ENCODE assay signal across 10 mouse cellular contexts in the genomic region with DNA sequence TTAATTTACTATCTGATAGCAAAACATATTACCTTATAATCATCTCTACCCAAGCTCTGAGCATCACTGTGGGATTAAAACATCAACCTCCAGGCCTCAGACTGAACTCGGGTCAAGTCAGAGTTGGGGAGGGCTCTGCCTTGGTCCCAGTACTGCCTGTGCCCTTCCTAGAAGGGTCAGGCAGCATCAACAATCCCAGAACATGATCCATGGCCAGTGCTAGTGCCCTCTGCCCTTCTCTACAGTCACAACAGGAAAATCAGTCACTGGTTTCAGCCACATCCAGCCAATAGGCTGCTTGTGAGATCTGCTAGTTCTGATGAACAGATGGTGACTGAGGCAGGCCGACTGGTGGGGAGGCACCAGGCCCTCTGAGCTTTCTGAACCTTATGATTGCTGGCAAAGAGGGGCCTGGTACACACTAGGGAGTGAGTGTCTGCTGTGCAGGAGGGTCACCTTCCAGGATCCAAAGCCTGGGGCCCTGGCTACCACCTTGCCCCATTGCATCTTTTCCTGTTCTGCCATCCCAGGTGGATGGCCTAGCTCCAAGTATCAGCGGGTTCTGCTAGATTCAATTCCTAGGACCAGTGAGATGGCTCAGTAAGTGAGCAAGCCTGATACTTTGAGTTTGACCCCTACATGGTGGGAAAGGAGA.
DNase-seq lines count a peak whose midpoint lies in the region; ATAC-seq lines count a peak whose summit lies in the region.
"Had no signal": no experiment of that assay in that cellular context is flagged by ENCODE, and none has a peak within 500 bp of the region (broad histone marks: within the 10 kb centered on the region; RNA-seq: fewer than 3 reads in every experiment).

No protein-coding gene starts in this region.

- no peak for ATAC-seq in megakaryocyte progenitor cell, adult 5-6 weeks (replicated peaks; ENCODE audit: poor library complexity)
- ATAC-seq: activated CD4-positive, CD25-positive, alpha-beta regulatory T cell, adult 4 months; forebrain, postnatal 0 days had no signal

- intact Hi-C loops in left cerebral cortex, postnatal 4 days (cut with DNase I) = no loop called here
- intact Hi-C loops in left cerebral cortex, postnatal 10 days (cut with DNase I) = no loop called here

- peak; percentile 67 for DNase-seq in left cerebral cortex, postnatal 4 days
- DNase-seq in left cerebral cortex, postnatal 10 days (ENCODE audit: extremely low spot score in 1 of 2, low spot score in 2 of 2) = no peak
- DNase-seq in cerebellum, adult 8-10 months = peak; percentile 77
- peak; percentile 71 for DNase-seq in embryo, embryonic 10 days (ENCODE audit: low spot score)
- peak; percentile 40 for DNase-seq in mesoderm, embryonic 11.5 days (ENCODE audit: low read depth, low spot score)
- no peak for DNase-seq in thymus, adult 18-20 months
- DNase-seq: forebrain, postnatal 0 days; gastrocnemius, postnatal 36 days had no signal

Comparison
In these comparisons a context has a peak if more than half of its experiments do, and no peak if none do; other contexts are left out.
1. DNase-seq: peak in left cerebral cortex, postnatal 4 days (single experiment), cerebellum, adult 8-10 months (single experiment), embryo, embryonic 10 days (single experiment) and mesoderm, embryonic 11.5 days (single experiment); none in left cerebral cortex, postnatal 10 days (0 of 2) and thymus, adult 18-20 months (0 of 2).